In genomic region chr1:186695361-186695760, GRCm38 (mm10) we compare ENCODE assay signal across 11 mouse cellular contexts. TPM values are rescaled to one million over a fixed set of nuclear protein-coding genes. Genes with fewer than 3 reads are reported as not detected.
DNase-seq lines count a peak whose midpoint lies in the region; ATAC-seq and TF ChIP-seq lines count a peak whose summit lies in the region.
"Had no signal": no experiment of that assay in that cellular context is flagged by ENCODE, and none has a peak within 500 bp of the region (broad histone marks: within the 10 kb centered on the region; RNA-seq: fewer than 3 reads in every experiment).

No protein-coding gene starts in this region.

- H3K36me3 ChIP-seq in heart, embryonic 16.5 days (ENCODE audit: control insufficient read depth, insufficient read depth), result no peaks in the 10 kb centered on the region
- no peaks in the 10 kb centered on the region for H3K36me3 ChIP-seq in hindbrain, embryonic 16.5 days (ENCODE audit: control insufficient read depth, insufficient read depth, low read length)
- H3K36me3 ChIP-seq in hindbrain, embryonic 12.5 days, result no peaks in the 10 kb centered on the region

- TF ChIP-seq CTCF in embryonic fibroblast, embryonic 13.5 days (IDR thresholded peaks at IDR 0.05; ENCODE audit: borderline replicate concordance, insufficient read depth, low read length), result no peak

- peak overlapping the region; percentile 86 for H3K27ac ChIP-seq in embryonic fibroblast, embryonic 13.5 days (ENCODE audit: insufficient read depth, low read length)
- H3K27ac ChIP-seq in heart, embryonic 16.5 days (ENCODE audit: low read length), result peak overlapping the region; percentile 59
- H3K27ac ChIP-seq in hindbrain, embryonic 16.5 days (ENCODE audit: low read depth, low read length), result no peak overlapping the region
- H3K27ac ChIP-seq in hindbrain, embryonic 12.5 days, result no peak overlapping the region

- TF ChIP-seq POLR2A in embryonic fibroblast, embryonic 13.5 days (IDR thresholded peaks at IDR 0.05; ENCODE audit: low read depth, low read length), result no peak

- H3K4me3 ChIP-seq in embryonic fibroblast, embryonic 13.5 days (ENCODE audit: insufficient read depth, low read length), result no peak overlapping the region
- H3K4me3 ChIP-seq in heart, embryonic 16.5 days (ENCODE audit: low read length), result no peak overlapping the region
- H3K4me3 ChIP-seq in hindbrain, embryonic 16.5 days (ENCODE audit: low read length), result no peak overlapping the region
- H3K4me3 ChIP-seq in hindbrain, embryonic 12.5 days, result no peak overlapping the region
- H3K4me3 ChIP-seq: megakaryocyte, embryonic 14.5 days had no signal

- no peak; the same call in 1 of the 2 replicates for ATAC-seq in heart, embryonic 16.5 days (replicated peaks; ENCODE audit: extremely low read depth, insufficient read depth, low FRiP score)
- no peak for ATAC-seq in hindbrain, embryonic 16.5 days
- ATAC-seq in hindbrain, embryonic 12.5 days (ENCODE audit: low FRiP score), result no peak
- ATAC-seq: forebrain, embryonic 14.5 days had no signal

- 28% methylated on average over 4 of the region's 4 CpGs for WGBS in heart, embryonic 16.5 days
- WGBS in hindbrain, embryonic 16.5 days, result 69% methylated on average over 4 of the region's 4 CpGs
- 80% methylated on average over 4 of the region's 4 CpGs for WGBS in hindbrain, embryonic 12.5 days

- H3K4me1 ChIP-seq in embryonic fibroblast, embryonic 13.5 days (ENCODE audit: control insufficient read depth, insufficient read depth, low read length), result peaks cover 11% of the 10 kb centered on the region
- peaks cover 12% of the 10 kb centered on the region for H3K4me1 ChIP-seq in heart, embryonic 16.5 days (ENCODE audit: control insufficient read depth, insufficient read depth, low read length)
- no peaks in the 10 kb centered on the region for H3K4me1 ChIP-seq in hindbrain, embryonic 16.5 days (ENCODE audit: control insufficient read depth, insufficient read depth, low read depth, low read length)
- no peaks in the 10 kb centered on the region for H3K4me1 ChIP-seq in hindbrain, embryonic 12.5 days
- H3K4me1 ChIP-seq: megakaryocyte, embryonic 14.5 days had no signal

- no peak overlapping the region for H3K9ac ChIP-seq in heart, embryonic 16.5 days (ENCODE audit: low read length)
- H3K9ac ChIP-seq in hindbrain, embryonic 16.5 days (ENCODE audit: low read depth, low read length), result no peak overlapping the region
- no peak overlapping the region for H3K9ac ChIP-seq in hindbrain, embryonic 12.5 days

- H3K9me3 ChIP-seq in heart, embryonic 16.5 days (replicated peaks; ENCODE audit: control insufficient read depth, low read length), result no peaks in the 10 kb centered on the region
- no peaks in the 10 kb centered on the region for H3K9me3 ChIP-seq in hindbrain, embryonic 16.5 days (ENCODE audit: control insufficient read depth, low read length)
- H3K9me3 ChIP-seq in hindbrain, embryonic 12.5 days (replicated peaks), result no peaks in the 10 kb centered on the region

- no peak overlapping the region for H3K4me2 ChIP-seq in heart, embryonic 16.5 days (ENCODE audit: low read depth, low read length)
- H3K4me2 ChIP-seq in hindbrain, embryonic 16.5 days (ENCODE audit: low read length), result no peak overlapping the region
- H3K4me2 ChIP-seq in hindbrain, embryonic 12.5 days (replicated peaks), result no peak overlapping the region

- H3K27me3 ChIP-seq in heart, embryonic 16.5 days (ENCODE audit: control insufficient read depth, insufficient read depth, low read length), result no peaks in the 10 kb centered on the region
- no peaks in the 10 kb centered on the region for H3K27me3 ChIP-seq in hindbrain, embryonic 16.5 days (replicated peaks; ENCODE audit: control insufficient read depth, insufficient read depth, low read length)
- H3K27me3 ChIP-seq in hindbrain, embryonic 12.5 days, result no peaks in the 10 kb centered on the region

- peak; percentile 34 for DNase-seq in kidney, postnatal 14 days
- no peak for DNase-seq in kidney, adult 18-20 months
- peak; percentile 42 for DNase-seq in lung, postnatal 36 days
- DNase-seq: adrenal gland, postnatal 36 days; cerebellum, postnatal 10 days had no signal

RNA-seq across cellular contexts. Expression of gene Tgfb2, which starts 10.4 kb away (rescaled TPM):
- polyA plus RNA-seq in embryonic fibroblast, embryonic 13.5 days (2011; ENCODE audit: insufficient read length, low read depth, missing spikeins), result 41.7 and 43.9 TPM in 2 replicates
- 42.2 and 43.6 TPM in 2 replicates for polyA plus RNA-seq in heart, embryonic 16.5 days (2015; fragmentation: Nextera tagmentation; extraction: Ambion mirVana)
- polyA plus RNA-seq in hindbrain, embryonic 16.5 days (2015; fragmentation: Nextera tagmentation; extraction: Ambion mirVana), result 35.7 and 36.2 TPM in 2 replicates
- 45.8 and 48.4 TPM in 2 replicates for polyA plus RNA-seq in hindbrain, embryonic 12.5 days (2016; fragmentation: Nextera tagmentation; extraction: Ambion mirVana)

RNA-seq across cellular contexts. Expression of gene Rrp15, which starts 53.8 kb away (rescaled TPM):
- 27.8 and 31.3 TPM in 2 replicates for polyA plus RNA-seq in embryonic fibroblast, embryonic 13.5 days (2011; ENCODE audit: insufficient read length, low read depth, missing spikeins)
- 31.6 and 40.3 TPM in 2 replicates for polyA plus RNA-seq in heart, embryonic 16.5 days (2015; fragmentation: Nextera tagmentation; extraction: Ambion mirVana)
- polyA plus RNA-seq in hindbrain, embryonic 16.5 days (2015; fragmentation: Nextera tagmentation; extraction: Ambion mirVana), result 26.9 and 29.4 TPM in 2 replicates
- 41.3 and 44.0 TPM in 2 replicates for polyA plus RNA-seq in hindbrain, embryonic 12.5 days (2016; fragmentation: Nextera tagmentation; extraction: Ambion mirVana)

Comparison
In these comparisons a context has a peak if more than half of its experiments do, and no peak if none do; other contexts are left out.
1. H3K27ac ChIP-seq: peak in embryonic fibroblast, embryonic 13.5 days (single experiment) and heart, embryonic 16.5 days (single experiment); none in hindbrain, embryonic 16.5 days (single experiment) and hindbrain, embryonic 12.5 days (single experiment).